Mouse (Mus musculus) erythroblast, adult 5-6 weeks (primary cell): ENCODE measurements at regions not wholly inside any gene's neighbourhood (a gene's known extent, or its start where the extent isn't known, plus 50 kb on each side); places are given as distances from the start of the nearest gene placed in this dataset.

Source experiments
- ATAC-seq: replicated peaks from 2 replicates; pipeline ENCODE4 v1.8.0; 2016; ENCODE audit warnings: moderate number of reproducible peaks, mild to moderate bottlenecking, moderate TSS enrichment, inconsistent platforms; ENCODE audit not compliant: poor library complexity, low FRiP score, severe bottlenecking

DNA sequence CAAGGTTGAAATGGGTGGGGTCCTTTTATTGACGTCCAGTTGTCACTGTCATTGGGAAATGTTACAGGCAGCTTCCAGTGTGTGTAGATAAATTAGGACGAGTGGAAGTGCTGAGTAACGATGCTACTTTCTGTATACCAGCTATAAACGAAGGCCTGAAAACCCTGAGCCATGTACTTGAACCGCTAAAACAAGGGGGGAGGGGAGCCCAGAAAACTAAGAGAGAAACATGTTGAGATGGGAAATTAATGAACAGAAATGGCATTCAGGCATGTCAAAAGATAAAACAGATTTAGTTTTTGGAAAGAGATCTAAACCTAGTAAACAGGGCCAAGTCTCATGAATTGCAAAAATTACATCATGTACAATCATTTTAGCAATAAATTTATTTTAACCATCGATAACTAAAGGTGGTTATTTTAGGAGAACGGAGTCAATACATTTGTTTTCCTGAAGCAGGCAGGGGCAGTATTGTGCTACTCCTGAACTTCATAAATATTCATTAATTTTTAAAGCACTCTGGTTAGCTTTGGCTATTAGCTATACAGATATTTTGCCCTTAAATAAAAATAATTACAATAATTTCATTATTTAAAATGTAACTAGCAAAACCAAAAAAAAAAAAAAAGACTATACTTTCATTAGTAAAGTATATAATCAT lies 92.1 kb upstream of the Ssbp2 start:
- ATAC-seq, result no peak

DNA sequence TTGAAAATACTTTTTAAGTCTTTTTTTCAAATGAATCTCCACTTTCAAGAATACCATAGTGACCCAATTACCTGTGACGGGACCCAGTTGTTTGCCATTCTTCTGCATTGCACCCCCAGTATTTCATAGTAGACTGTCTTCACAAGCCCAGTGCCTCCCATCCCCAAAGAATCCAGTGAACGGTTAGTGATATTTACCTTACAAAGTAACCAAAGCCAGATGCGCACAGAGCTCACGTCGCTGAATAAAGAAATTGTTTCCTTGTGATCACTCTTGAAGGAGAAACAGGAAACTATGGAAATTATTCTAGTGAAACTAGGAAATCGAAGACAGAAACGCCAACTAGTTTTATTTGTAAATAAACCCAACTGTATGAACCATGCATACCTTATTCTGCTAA lies 91.4 kb upstream of the Ssbp2 start:
- ATAC-seq, result no peak

DNA sequence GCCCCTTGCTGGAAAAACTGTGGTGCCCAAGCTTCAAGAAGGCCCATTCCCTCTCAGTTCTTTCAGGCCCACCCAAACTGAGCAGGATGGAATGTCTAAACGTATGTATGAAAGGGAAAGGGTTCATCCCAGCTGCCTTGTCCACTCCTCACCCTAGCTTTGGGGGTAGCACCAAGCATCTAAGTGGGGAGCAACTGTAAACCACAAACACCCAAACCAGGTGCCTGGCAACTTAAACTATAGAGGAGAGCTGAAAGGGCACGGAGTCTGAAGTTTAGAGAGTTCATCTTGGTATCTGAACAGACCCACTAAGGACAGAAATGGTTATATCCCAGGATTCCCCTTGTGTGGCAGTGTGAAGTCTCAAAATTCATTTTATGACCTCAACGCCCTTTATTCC lies 90.1 kb upstream of the Ssbp2 start:
- no peak for ATAC-seq

DNA sequence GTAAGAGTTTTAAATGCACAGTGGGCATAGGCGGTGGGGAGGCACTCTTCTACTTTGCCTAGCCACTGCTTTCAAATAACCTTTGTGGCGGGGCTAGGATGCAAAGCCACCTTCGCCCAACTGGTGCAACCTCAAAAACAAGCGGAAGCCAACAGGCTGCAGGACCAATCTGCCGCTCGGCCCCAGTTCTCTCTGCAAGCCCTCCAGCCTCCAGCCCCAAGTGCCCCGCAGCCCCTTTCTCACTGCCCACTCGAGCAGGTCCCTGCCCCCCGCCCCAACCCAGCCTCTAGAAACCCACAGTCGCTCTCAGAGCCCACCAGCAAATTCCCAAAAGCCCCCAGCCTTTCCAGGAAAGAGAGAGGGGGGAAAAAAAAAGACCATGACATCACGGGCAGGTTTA lies 89.6 kb upstream of the Ssbp2 start:
- ATAC-seq, result peak; percentile 63; the same call in 1 of the 2 replicates

DNA sequence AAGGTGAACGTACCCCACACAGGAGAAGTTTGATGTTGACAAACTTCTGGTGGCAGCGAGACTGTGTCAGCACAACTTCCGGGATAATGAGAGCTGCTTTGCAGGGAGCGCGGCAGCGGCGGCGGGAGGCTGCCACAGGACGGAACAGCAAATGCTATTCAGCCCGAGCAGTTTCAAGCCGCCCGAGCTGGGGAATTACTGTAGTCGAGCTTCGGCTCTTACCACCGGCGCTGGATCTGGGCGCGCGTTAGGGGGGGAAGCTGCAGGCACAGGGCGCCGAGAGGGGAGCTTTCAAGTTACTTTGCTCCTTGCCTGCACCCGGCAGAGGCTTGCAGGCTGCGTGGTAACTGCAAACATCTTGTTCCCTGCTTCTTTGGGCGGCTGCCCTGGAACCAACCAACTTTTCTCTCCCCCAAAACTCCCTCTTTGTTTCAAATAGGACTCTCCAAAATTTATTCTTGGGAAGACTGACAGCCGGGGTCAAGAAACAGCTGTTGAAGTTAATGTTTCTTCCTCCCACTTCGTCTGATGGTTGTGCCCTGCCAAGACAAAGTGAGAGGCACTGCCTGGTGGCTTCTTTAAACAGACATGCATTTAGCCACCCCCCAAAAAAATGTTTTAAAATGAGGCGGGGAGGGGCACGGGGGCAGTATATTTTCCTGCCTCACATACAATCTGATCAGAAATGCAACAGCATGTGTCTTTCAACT lies 89.0 kb upstream of the Ssbp2 start:
- peak; percentile 85 for ATAC-seq

DNA sequence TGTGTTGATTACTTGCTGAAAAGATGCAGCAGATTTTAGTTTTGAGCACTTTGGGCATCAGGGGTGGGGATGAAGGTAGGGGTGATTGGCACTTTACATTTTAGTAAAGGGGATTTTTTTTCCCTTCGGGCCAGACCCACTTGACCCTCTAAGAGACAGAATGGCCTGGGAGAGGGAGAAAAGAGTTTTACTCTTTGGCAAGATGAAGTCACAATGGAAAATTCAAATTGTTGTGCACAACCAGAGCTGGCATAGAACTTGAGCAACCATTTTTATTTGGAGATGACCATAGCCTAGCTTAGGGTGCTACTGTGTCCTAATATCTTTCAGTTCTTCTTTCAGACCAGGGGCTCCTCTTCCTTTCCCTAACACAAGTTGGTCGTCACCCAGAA lies 88.5 kb upstream of the Ssbp2 start:
- ATAC-seq, result no peak

DNA sequence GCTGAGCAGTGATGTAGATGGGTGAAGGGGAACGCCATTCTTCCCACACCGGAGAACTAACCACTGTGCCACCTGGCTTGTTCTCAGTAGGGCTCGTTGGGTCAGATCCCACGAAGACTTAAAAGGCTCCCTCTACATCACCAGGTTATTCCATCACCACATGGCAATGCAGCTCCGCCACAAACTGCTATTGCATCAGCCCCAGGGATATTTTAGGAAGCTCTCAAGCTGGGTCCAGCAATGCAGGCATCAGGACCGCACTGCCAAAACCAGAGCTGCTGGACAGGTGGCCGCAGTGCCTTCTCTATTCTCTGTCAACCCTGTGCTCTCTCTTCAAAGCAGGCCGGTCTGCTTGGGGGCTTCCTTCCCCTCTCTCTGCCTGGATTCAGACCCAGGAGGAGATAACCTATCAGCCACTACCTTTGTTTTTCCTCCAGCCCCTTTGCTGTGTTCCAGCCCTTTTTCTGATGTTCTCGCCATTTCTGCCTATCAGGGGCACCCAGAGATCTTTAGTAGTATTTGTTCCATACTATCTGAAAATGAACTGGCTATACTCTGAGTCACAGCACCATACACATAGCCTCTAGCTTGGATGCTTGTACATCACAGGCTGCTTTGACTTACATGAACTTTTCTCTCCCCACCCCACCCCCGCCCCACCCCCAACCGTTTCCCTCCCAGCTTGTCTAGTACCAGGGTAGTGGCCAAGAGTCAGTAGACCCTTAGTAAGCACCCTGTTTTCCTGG lies 87.8 kb upstream of the Ssbp2 start:
- no peak for ATAC-seq

DNA sequence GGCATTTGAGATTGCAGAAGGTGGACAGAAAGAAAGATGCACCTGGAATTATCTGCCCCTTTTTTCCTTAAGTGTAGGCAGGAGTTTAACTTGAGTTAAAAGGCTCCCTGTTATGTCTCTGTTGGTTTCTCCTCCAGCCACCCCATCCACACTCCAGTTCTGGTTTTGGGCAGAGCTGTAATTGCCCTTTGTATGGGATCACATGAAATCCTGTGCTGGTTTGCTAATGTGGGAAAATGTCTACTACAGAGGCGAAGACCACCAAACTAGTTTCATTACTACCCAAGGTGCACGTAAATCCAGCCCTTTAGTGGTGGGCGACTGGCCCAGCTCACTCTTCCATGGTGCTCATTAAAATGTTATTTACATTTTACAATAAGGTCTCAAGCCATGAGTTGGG lies 85.9 kb upstream of the Ssbp2 start:
- ATAC-seq, result no peak

DNA sequence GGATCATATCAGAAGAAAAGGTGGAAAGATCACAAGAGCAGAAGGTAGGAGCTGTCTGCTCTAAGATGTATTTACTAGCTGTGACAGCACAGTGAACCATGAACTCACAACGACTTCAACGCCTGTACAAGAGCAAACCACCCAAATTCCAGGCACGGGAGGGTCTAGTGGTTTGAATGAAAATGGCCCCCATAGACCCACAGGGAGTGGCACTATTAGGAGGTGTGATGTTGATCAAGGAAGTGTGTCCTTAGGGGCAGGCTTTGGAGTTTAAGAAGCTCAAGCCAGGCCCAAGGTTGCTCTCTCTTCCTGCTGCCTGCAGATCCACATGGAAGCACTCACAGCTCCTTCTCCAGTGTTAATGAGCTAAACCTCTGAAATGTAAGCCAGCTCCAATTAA lies 83.5 kb upstream of the Ssbp2 start:
- ATAC-seq, result no peak

DNA sequence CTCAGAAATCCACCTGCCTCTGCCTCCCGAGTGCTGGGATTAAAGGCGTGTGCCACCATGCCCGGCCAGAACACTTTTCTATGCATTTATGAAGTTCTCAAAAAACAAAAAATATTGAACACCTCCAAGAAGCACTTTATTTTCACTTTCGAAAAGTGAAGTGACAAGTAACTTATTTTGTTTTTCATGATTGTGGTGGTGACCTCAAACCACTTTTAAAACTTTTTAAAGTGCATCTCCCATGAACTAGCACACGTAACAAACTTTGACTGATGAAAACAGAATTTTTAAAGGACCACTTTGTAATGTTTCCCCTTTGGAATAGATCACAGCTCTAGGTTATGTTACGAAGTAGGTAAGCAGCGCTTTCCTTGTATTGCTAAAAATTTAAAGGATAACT lies 82.7 kb upstream of the Ssbp2 start:
- ATAC-seq, result no peak

DNA sequence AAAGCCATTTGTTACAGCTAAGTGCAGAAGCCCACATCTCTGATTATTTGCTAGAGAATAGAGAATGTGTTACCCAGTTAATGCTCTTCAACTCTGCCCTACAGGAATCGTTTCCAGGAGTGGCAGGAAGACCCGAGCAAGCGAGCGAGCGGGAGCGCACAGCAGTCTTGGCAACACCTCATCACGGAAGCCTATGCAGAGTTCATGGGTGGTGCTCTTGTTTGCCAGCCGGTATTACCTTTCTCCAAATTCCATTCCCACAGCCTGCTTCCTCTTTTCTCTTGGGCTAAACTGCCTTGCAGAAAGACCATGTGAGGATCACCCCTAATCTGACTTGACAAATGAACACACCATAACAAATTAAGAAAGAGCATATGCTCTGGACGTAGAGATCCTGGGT lies 82.1 kb upstream of the Ssbp2 start:
- no peak for ATAC-seq

DNA sequence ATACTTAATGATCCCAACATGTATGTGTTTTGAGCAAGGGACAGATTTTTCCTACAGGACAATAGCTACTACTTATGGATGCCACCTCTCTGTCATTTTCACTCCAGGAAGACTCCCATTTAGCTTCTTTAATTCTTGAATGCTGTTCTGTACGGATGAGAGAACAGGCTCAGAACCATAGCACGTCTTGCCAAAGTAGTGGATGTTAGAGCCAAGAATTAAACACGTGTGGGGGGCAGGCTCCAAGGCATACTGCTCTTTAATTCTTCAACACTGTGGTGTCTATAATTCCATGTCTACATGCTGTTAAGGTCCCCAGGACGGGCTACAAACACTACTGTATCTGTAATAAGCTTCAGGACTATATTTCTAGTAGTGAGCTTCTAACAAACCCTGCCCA lies 74.7 kb upstream of the Ssbp2 start:
- no peak for ATAC-seq

DNA sequence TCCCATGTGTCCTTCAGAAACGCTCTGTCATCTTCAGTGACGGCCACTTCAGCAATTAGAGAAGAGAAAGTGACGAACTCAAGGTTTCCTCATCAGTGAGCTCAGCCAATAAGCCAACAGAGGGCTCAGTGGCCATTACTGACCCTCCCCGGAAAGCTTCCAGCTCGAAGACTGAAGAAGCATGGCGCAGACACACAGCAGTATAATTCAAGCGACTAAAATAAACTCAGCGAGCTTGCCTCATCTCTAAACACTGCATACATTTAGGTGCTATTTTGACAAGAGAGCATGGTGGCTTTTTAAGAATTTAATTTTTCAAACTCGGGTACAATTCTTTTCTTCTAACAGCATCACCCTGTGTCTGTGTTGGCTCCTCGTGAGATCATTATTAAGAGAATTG lies 72.2 kb upstream of the Ssbp2 start:
- ATAC-seq, result no peak

DNA sequence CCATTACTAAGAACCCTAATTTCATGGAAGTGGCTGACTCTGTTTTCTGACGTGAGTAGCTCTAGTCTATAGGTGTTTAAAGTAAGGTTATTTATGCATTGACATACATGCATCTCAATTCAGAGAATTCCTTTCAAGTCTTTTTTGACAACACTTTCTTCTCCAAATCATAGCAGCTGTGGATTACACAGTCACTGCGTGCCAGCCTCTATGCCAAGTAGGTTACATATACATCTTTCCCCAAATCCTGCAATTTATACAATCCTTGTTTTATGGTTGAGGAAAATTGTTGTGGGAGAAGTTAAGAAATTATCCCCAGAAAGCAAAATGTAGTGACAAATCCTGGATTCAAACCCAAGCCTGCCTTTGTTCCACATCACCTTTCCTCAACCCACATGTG lies 56.5 kb upstream of the Ssbp2 start:
- no peak for ATAC-seq

DNA sequence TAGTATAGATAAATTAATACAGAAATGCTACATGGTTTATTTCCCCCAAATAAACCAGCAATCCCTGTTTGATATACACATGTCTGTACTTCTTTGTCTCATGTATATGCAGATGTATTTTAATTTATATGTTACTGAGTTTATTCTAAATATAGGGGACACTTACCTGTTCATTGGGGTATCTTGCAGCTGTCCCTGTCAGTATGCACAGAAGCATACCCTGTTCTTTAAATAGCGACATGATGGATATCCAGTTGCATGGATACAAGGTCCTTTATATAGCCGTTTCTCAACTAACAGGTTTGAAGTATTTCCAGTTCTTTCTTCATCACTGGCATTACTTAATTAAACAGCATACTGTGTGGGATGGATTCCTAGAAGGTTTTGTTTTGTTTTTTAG lies 55.1 kb upstream of the Ssbp2 start:
- no peak for ATAC-seq

DNA sequence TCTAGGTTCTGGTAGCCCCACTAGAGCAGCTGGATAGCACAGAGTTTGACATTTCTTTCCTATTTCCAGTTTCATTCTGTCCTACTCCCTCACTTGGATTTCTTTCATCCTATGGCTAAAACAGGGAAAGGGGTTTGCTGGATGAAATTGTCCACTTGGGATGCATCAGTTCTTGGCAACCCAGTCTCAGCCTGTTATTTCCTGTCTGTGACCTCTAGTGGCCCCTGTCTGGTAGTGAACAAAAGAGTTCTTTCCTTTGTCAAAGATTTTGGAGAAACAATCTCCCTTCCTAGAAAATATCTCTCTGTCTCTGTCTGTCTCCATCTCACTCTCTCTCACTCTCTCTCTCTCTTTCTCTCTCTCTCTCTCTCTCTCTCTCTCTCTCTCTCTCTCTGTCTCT lies 50.0 kb upstream of the Ssbp2 start:
- no peak for ATAC-seq
